Mouse (Mus musculus): ENCODE data around the gene Kdelr3.

DNA sequence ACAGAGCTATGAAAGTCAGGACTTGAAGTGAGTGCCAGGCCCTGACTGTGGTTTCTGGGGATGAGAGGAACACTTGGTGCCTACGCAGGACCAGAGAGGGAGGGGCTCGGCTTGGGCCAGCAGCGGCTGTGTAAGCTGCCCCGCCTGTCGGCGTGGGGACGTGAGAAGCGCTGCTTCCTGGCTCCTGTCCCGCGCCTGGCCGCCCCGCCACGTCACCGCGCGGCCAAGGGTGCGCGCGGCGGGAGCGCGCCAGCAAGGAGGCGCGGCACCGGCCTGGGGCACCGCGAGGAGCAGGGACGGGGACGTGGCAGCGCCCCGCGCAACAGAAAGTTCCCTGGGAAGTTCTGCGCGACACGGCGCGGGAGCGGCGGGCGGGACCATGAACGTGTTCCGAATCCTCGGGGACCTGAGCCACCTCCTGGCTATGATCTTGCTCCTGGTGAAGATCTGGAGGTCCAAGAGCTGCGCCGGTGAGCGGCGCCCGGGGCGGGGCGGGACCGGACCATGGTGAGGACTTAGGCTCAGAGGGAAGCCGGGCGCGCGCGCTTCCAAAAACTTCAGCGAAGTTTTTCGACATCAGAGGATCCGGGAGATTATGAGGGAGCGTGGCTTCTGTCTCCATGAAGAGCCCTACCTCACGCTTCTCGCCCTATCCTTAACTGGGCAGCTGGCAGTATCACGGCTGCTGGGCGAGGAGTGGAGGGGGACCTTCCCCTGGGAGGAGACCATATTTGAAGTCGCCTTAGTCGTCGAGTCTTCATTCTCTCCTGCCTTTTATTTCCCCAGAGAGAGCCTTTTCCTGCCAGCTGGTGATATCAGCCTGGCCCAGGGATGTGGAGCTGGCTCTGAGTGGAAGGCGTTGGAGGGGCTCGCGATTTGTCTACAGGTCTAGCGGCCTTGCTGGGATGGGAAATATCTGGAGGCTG is at the start of gene Kdelr3:
- TF ChIP-seq CTCF (IDR thresholded peaks at IDR 0.05; ENCODE audit: low read depth, low read length) (no peak), POLR2A (IDR thresholded peaks at IDR 0.05; ENCODE audit: borderline replicate concordance, low read depth, low read length) (no peak)
